Mouse (Mus musculus): ENCODE results near the gene Senp8. TPM values are rescaled to one million over a fixed set of nuclear protein-coding genes. Genes with fewer than 3 reads are reported as not detected.

Gene Senp8
- polyA plus RNA-seq, 1 experiment from 2014 or later, result 12.5 TPM

DNA sequence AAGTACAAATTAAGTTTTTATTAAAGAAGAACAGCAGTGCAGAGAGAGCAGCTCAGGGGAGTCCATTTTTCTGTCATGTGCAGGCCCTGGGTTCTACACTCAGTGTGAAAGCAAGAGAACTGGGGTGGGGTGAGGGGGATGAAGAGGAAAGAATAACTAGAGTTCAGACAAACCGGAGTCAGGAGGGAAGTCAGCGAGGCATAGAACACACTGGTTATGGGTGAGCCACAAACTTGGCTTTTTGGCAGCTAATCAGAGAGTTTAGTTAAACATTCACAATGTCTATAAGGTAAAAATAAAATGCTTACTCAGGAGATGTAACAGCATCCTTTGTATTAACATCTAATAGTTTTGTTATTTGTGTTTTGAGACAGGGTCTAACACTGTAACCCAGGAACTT, 9.9 kb downstream of the Senp8 start:
- Histone ChIP-seq H3K27ac (0 out of 2 replicates have a peak overlapping the region, but pooled peaks have one; percentile 41), H3K9ac (no peak overlapping the region), H3K4me2 (no peak overlapping the region), H3K27me3 (no peaks in the 10 kb centered on the region), H3K36me3 (0 out of 2 replicates have a peak, but pooled peaks cover 14% of the 10 kb centered on the region), H3K4me3 (replicated peaks) (no peak overlapping the region), H3K9me3 (replicated peaks) (no peaks in the 10 kb centered on the region), H3K4me1 (0 out of 2 replicates have a peak, but pooled peaks cover 2% of the 10 kb centered on the region)
- 0 out of 2 replicates have a peak, but pooled peaks have one; percentile 49 for ATAC-seq (replicated peaks; ENCODE audit: low FRiP score)
- WGBS, result 62% methylated on average over 2 of the region's 2 CpGs

DNA sequence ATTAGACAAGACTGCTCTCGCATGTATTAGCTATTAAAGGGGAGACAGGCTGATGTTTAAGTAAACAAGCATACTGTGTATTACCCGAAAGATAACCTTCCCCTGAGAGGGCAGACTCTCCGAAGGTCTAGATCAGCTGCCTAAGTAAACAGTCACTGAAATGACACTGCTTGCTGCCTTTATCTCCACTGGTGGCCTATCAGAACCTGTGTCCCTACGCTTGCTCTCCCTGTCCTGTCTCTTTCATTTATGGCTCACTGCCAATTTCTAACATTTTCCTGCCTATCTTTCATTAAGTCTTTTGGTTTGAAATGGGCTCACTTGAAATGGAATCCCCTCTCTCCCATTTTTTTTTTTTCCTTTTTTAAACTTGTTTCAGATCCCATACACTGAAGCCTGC, 15.1 kb downstream of the Senp8 start:
- H3K9me3 ChIP-seq (replicated peaks), result no peaks in the 10 kb centered on the region
- H3K4me3 ChIP-seq (replicated peaks), result no peak overlapping the region
- H3K4me2 ChIP-seq, result no peak overlapping the region
- H3K4me1 ChIP-seq, result 0 out of 2 replicates have a peak, but pooled peaks cover under 1% of the 10 kb centered on the region
- no peak overlapping the region for H3K9ac ChIP-seq
- ATAC-seq (replicated peaks; ENCODE audit: low FRiP score), result no peak
- H3K36me3 ChIP-seq, result 0 out of 2 replicates have a peak, but pooled peaks cover 9% of the 10 kb centered on the region
- H3K27me3 ChIP-seq, result no peaks in the 10 kb centered on the region
- 48% methylated on average over 4 of the region's 4 CpGs for WGBS
- no peak overlapping the region for H3K27ac ChIP-seq

DNA sequence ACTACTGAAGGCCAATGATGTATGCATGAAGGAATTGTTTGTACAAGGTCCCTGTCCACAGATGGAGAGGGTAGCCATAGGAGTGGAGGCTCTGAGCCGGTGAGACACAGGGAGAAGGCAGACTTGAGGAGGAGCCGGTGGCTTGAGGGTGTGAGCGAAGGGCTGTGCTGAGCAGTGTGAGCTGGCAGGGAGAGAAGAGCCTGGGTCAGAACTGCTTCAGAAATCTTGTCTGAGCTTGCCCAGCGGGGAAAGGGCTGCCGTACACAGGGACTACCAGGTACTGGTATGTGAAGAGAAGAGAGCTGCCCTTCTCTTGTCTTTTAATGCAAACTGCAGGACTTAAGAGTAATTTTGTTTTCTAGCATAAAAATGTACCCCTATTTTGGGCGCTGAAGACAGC, 17.4 kb downstream of the Senp8 start:
- Histone ChIP-seq H3K9ac (no peak overlapping the region), H3K4me2 (no peak overlapping the region), H3K4me3 (replicated peaks) (no peak overlapping the region), H3K9me3 (replicated peaks) (no peaks in the 10 kb centered on the region), H3K27me3 (no peaks in the 10 kb centered on the region), H3K27ac (no peak overlapping the region), H3K36me3 (0 out of 2 replicates have a peak, but pooled peaks cover 9% of the 10 kb centered on the region), H3K4me1 (peaks cover 2% of the 10 kb centered on the region; the same call in 1 of the 2 replicates)
- ATAC-seq (replicated peaks; ENCODE audit: low FRiP score), result no peak
- WGBS, result 70% methylated on average over 6 of the region's 6 CpGs

DNA sequence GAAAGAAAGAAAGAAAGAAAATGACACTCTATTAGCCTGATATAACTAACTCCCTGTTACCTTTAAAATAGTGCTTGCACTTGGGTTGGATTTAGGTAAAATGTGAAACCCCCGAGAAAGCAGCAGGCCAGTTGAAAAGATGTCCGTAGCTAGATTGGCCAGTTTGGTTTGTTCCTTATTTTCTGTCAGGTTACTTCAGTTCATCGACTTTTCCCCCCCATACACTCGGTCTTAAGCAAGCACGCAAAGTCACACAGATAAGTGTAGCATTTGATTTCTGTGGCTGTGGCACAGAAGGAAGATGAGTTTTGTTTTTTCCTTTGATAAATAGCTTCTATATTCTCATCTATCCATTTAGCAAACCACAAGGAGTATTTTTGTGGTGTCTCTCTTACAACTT, 19.4 kb downstream of the Senp8 start:
- no peak for ATAC-seq (replicated peaks; ENCODE audit: low FRiP score)
- 87% methylated on average over 5 of the region's 5 CpGs for WGBS

DNA sequence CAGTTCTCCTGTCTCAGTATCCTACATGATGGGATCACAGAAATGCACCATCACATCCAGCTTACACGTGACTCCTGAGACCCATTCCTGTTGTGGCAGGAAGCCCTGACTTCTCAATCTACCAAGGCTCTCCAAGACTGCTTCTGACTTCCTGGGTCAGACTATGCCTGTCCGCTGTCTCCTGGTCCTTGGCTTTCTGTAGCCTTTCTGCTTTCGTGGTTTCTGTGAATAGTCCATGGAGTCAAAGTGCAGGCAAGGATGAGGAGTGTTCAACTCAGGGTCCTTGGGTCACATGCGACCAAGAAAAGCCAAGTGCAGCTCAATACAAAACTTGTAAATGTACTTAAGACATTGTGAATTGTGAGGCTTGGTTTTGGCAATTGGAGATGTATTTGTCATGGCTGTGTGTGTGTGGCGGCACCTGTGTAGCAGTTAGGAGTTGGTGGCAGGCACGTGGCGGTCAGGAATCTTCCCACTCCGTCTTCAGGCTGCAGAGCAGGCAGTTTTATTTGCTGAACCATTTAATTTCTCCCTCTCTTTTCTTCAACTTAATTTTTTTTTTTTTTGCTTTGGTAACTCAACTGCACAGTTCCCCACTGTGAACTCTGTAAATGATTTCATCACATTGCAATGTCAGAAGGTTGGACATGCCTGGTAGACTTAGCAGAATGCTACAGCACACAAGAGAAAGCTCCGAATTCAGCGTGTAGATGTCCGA, 22.8 kb downstream of the Senp8 start:
- Histone ChIP-seq H3K9me3 (replicated peaks) (no peaks in the 10 kb centered on the region), H3K36me3 (no peaks in the 10 kb centered on the region), H3K4me3 (replicated peaks) (no peak overlapping the region), H3K27me3 (no peaks in the 10 kb centered on the region), H3K4me2 (no peak overlapping the region), H3K9ac (no peak overlapping the region), H3K4me1 (peaks cover 42% of the 10 kb centered on the region), H3K27ac (peak overlapping the region; percentile 83)
- WGBS, result 70% methylated on average over 11 of the region's 11 CpGs
- no peak; the same call in 1 of the 2 replicates for ATAC-seq (replicated peaks; ENCODE audit: low FRiP score)

More for the DNA sequence above, 19.4 kb downstream of the Senp8 start:
- Histone ChIP-seq H3K27me3 (no peaks in the 10 kb centered on the region), H3K27ac (no peak overlapping the region), H3K4me1 (peaks cover 15% of the 10 kb centered on the region), H3K9ac (no peak overlapping the region), H3K4me2 (no peak overlapping the region), H3K36me3 (no peaks in the 10 kb centered on the region), H3K4me3 (replicated peaks) (no peak overlapping the region), H3K9me3 (replicated peaks) (no peaks in the 10 kb centered on the region)

DNA sequence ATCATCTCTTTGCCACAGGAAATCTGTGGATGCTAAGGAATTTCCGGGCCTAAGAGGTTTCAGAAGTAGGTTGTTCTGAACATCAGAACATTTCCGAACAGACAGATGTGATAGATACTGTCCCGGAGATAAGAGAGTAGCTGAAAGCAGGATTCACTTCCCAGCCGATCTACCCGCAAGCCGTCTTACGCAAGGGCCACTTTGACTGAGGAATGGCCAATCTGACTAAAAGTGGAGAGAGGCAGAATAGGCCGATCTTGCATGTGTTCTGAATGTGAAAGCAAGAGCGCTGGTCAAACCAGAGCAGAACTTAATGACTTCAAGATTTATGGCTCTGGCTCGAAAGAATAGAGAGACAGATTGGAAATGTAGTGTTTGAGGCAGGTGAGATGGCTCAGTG, 25.0 kb downstream of the Senp8 start:
- 64% methylated on average over 10 of the region's 10 CpGs for WGBS
- H3K27ac ChIP-seq, result peak overlapping the region; percentile 96
- no peaks in the 10 kb centered on the region for H3K9me3 ChIP-seq (replicated peaks)
- no peak for ATAC-seq (replicated peaks; ENCODE audit: low FRiP score)
- H3K4me3 ChIP-seq (replicated peaks), result no peak overlapping the region
- no peak overlapping the region for H3K4me2 ChIP-seq
- H3K9ac ChIP-seq, result no peak overlapping the region
- no peaks in the 10 kb centered on the region for H3K36me3 ChIP-seq
- H3K4me1 ChIP-seq, result peaks cover 42% of the 10 kb centered on the region
- H3K27me3 ChIP-seq, result no peaks in the 10 kb centered on the region

DNA sequence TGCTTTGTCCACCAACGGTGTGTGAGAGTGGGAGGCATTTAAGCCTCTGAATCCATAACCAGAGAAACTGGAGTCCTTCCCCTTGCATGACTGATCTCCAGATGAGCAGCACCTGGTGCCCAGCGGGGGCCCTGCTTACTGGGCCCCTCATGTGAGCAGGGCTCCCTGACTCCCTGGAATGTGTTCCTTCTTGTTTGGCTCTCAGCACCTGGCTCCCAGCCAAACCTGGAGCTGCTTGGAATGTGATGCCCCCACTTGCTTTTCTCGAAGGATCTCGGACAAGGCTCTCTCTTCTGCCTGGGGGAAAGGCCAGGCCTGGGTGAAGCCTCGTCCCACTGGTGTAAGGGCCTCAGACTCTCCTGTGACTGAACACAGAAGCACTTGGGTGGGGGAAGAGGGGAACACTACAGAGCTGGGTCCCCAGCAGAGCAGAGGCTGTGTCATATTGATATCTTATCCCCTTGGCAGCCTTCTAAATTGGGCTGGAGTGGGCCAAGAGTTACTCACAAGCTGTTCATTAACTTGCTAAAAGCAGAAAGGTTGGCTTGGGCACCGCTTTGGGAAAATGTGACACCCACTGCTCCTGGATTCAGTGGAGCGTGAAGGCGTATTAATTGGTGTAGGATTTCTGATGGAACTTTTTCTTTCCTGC, 26.6 kb downstream of the Senp8 start:
- H3K4me2 ChIP-seq, result peak overlapping the region; percentile 59
- peak overlapping the region; percentile 96 for H3K27ac ChIP-seq
- WGBS, result 37% methylated on average over 8 of the region's 8 CpGs
- no peaks in the 10 kb centered on the region for H3K9me3 ChIP-seq (replicated peaks)
- peaks cover 42% of the 10 kb centered on the region for H3K4me1 ChIP-seq
- H3K27me3 ChIP-seq, result no peaks in the 10 kb centered on the region
- peak; percentile 91 for ATAC-seq (replicated peaks; ENCODE audit: low FRiP score)
- H3K36me3 ChIP-seq, result no peaks in the 10 kb centered on the region
- H3K4me3 ChIP-seq (replicated peaks), result no peak overlapping the region
- H3K9ac ChIP-seq, result no peak overlapping the region

DNA sequence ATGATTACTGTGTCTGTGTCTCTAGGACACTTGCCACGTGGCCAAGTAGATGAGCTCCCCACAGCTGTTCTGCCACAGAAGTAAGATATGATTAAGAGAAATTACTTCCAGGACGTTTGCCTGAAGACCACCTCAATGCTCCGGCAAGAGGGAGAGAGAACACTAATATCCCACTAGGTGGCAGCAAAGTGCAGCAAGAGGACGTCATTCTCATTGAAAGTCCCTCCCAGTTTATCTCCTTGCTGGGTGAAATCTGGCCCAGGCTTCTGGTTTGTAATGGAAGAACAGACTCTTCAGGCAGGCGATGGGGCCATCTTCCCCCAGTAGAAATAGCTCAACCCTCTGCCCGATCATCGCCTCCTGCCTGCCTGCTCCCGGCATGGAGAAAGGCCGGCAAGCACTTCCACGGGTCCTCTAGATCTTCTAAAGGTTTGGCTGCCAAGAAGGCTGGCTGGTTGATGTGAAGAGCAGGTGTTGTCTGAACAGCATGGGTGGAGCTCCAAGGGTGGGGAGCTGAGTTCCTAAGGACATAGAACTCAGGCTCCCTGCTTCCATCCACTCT, 27.3 kb downstream of the Senp8 start:
- Histone ChIP-seq H3K9ac (0 out of 2 replicates have a peak overlapping the region, but pooled peaks have one; percentile 29), H3K27me3 (no peaks in the 10 kb centered on the region), H3K36me3 (no peaks in the 10 kb centered on the region), H3K27ac (peak overlapping the region; percentile 96), H3K4me2 (peak overlapping the region; percentile 59), H3K4me3 (replicated peaks) (peak overlapping the region; percentile 29), H3K4me1 (peaks cover 41% of the 10 kb centered on the region), H3K9me3 (replicated peaks) (no peaks in the 10 kb centered on the region)
- peak; percentile 30; the same call in 1 of the 2 replicates for ATAC-seq (replicated peaks; ENCODE audit: low FRiP score)
- WGBS, result 11% methylated on average over 10 of the region's 10 CpGs

DNA sequence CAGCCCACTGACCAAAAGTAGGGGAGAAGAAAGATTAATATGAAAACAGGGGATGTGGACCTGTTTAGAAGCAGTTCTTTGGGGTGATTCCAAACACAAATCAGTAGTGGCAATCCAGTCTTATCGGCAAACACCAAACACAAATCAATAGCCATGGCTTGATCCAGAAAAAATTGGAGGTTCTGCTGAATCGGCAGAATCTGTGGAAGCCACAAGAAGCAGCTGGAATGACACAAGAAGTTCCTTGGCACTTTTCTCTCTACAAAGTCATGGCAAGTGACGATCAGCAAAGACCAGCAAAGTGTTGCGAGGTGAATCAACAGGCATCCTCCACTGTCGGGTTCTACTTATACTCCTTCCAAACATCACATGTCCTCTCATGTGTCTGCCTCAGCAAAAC, 29.4 kb downstream of the Senp8 start:
- no peak overlapping the region for H3K4me2 ChIP-seq
- H3K27ac ChIP-seq, result no peak overlapping the region
- no peaks in the 10 kb centered on the region for H3K27me3 ChIP-seq
- no peak overlapping the region for H3K4me3 ChIP-seq (replicated peaks)
- no peaks in the 10 kb centered on the region for H3K9me3 ChIP-seq (replicated peaks)
- ATAC-seq (replicated peaks; ENCODE audit: low FRiP score), result no peak
- WGBS, result 87% methylated on average over 5 of the region's 5 CpGs
- H3K4me1 ChIP-seq, result peaks cover 32% of the 10 kb centered on the region
- H3K36me3 ChIP-seq, result no peaks in the 10 kb centered on the region
- no peak overlapping the region for H3K9ac ChIP-seq

DNA sequence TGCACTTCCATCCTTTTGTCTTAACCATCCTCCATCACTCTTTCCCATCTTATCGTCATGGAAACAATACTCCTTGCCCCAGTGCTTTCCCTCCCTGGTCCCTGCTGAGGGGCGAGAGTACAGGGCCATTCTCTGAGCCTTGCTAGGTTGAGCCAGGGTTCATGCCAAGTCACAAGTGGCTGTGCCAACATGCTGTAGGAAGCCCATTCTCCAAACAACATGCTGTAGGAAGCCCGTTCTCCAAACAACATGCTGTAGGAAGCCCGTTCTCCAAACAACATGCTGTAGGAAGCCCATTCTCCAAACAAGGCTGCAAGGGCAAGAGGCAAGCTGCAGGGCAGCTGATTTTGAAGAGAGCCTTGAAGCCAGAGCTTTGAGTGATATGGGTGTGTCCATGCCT, 32.3 kb downstream of the Senp8 start:
- no peak for ATAC-seq (replicated peaks; ENCODE audit: low FRiP score)
- no peaks in the 10 kb centered on the region for H3K27me3 ChIP-seq
- no peak overlapping the region for H3K4me3 ChIP-seq (replicated peaks)
- no peak overlapping the region for H3K4me2 ChIP-seq
- H3K9ac ChIP-seq, result no peak overlapping the region
- no peaks in the 10 kb centered on the region for H3K9me3 ChIP-seq (replicated peaks)
- WGBS, result 86% methylated on average over 4 of the region's 4 CpGs
- H3K4me1 ChIP-seq, result peaks cover 11% of the 10 kb centered on the region
- H3K27ac ChIP-seq, result no peak overlapping the region
- no peaks in the 10 kb centered on the region for H3K36me3 ChIP-seq

DNA sequence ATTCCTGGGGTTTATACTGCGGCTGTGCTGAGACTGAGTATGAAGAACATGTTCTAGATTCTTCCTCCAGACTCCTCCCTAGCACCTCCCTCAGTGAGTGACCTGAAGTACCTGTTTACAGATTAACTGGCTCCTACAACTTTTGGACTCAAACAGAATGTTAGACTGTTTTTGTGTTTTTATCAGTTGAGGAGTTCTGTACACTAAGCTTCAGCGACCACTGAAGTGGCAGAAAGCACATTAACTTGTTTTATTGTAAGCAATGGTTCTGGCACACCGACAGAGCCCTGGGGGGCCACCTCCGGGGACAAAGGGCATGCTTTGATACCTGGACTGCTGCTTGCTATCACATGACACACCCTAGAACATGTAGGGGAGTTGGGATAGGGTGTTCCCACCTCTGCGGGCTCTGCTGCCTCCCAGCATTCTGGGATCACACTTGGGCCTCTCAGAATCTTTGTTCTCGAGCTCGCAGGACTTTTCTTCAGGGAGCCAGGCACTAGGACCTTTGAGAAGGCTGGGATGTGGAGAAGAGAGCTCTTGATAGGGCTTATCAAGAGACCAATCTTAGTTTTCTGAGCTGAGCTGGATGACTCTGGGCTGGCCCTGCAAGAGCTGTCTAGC, 34.1 kb downstream of the Senp8 start:
- Histone ChIP-seq H3K27me3 (no peaks in the 10 kb centered on the region), H3K27ac (no peak overlapping the region), H3K36me3 (no peaks in the 10 kb centered on the region), H3K4me2 (no peak overlapping the region), H3K9me3 (replicated peaks) (no peaks in the 10 kb centered on the region), H3K4me3 (replicated peaks) (no peak overlapping the region), H3K4me1 (peaks cover 10% of the 10 kb centered on the region), H3K9ac (no peak overlapping the region)
- WGBS, result 53% methylated on average over 7 of the region's 7 CpGs
- no peak for ATAC-seq (replicated peaks; ENCODE audit: low FRiP score)

DNA sequence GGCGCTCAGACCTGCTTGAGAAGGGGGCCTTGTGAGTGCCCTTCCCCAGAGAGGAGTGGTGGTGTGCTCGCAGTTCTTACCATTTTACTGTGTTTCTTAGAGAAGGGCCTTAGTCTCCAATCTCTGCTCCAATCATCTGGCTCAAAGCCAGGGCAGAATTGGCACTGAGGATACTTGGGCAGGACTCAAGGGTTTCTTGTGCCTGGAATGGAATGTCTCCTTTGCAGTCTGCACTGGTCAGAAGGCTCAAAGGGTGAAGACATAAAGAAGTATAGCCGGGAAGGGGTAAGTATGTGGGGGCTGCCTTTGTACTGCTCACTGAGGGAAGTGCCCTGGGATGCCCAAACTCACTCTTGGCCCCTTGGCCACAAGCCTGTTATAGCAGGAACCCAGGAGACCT, 41.3 kb downstream of the Senp8 start:
- WGBS, result 76% methylated on average over 3 of the region's 3 CpGs
- Histone ChIP-seq H3K27me3 (no peaks in the 10 kb centered on the region), H3K9ac (no peak overlapping the region), H3K27ac (no peak overlapping the region), H3K4me3 (replicated peaks) (no peak overlapping the region), H3K36me3 (no peaks in the 10 kb centered on the region), H3K4me2 (no peak overlapping the region), H3K4me1 (peaks cover 12% of the 10 kb centered on the region; the same call in 1 of the 2 replicates), H3K9me3 (replicated peaks) (no peaks in the 10 kb centered on the region)
- ATAC-seq (replicated peaks; ENCODE audit: low FRiP score), result no peak

All from kidney, embryonic 15.5 days (tissue).